Mouse (Mus musculus) liver, postnatal 0 days (tissue): Measurements from ENCODE around the gene Gm10282.

Experiments
- CTCF ChIP-seq: sonication (generic); IDR thresholded peaks from 2 replicates; pipeline ENCODE4 v1.5.1; 2016; ENCODE audit warnings: antibody characterized with exemption, low read depth
- EP300 ChIP-seq: IDR thresholded peaks from 2 replicates; pipeline ENCODE4 v1.6.1; 2016; ENCODE audit warnings: antibody characterized with exemption, low read depth, mild to moderate bottlenecking

DNA sequence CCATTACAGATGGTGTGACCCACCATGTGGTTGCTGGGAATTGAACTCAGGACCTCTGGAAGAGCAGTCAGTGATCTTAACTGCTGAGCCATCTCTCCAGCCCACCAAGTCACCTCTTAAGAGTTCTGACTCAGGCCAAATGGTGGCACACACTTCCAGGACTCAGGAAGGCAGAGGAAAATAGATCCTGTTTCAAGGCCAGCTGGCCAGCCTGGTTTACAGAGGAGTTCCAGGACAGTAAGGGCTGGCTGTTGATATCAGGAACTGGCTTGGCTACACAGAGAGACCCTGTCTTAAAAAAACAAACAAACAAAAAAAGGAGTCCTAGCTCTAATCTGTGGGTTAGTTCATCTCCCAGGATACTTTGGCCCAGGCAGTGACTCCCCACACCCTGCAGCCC lies 32.0 kb upstream of the Gm10282 start:
- no peak for TF ChIP-seq CTCF
- TF ChIP-seq EP300 = no peak
